Mouse (Mus musculus): ENCODE measurements at regions not wholly inside any gene's neighbourhood (a gene's known extent, or its start where the extent isn't known, plus 50 kb on each side); places are given as distances from the start of the nearest gene placed in this dataset.

- H3K9me3 ChIP-seq (ENCODE audit: low read length) = no peaks in the 10 kb centered on the region
- H3K9ac ChIP-seq = no peak overlapping the region
- ATAC-seq (no peak), DNase-seq (no peak)
- no peaks in the 10 kb centered on the region for H3K4me1 ChIP-seq (ENCODE audit: insufficient read depth)
- no peak overlapping the region for H3K4me2 ChIP-seq (ENCODE audit: low read depth)
- no peak for TF ChIP-seq CTCF (IDR thresholded peaks at IDR 0.05; ENCODE audit: low read depth)
- 83% methylated on average over 2 of the region's 2 CpGs for WGBS
- no peaks in the 10 kb centered on the region for H3K36me3 ChIP-seq (ENCODE audit: insufficient read depth)
- no peak overlapping the region for H3K4me3 ChIP-seq (ENCODE audit: low read depth, low read length)
- no peaks in the 10 kb centered on the region for H3K27me3 ChIP-seq (ENCODE audit: insufficient read depth, low read length)
- H3K27ac ChIP-seq (ENCODE audit: low read depth, low read length) = no peak overlapping the region
Measured at GRCm38 (mm10) chr3:39918601-39919000, 612.5 kb upstream of the Intu start.

DNA sequence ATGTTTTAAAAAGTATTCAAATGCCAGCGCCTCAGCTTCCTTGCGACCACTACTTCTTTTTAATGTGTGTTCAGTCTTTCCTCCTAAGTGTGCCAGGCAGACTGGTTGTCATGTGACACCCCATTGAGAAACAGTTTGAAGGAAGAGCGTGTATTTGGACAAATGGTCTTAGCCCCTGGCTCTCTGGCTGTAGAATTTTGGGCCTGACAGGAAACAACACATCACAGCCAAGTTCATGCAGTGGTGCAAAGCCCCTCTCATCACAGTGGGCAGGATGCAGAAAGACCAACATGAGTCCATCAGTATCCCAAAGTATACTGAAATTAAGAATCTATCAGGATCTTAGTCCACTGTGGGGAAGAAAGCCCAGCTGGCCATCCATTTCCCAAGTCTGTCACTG lies 605.6 kb upstream of the Intu start:
- H3K36me3 ChIP-seq (ENCODE audit: insufficient read depth) = no peaks in the 10 kb centered on the region
- H3K4me3 ChIP-seq (ENCODE audit: low read depth, low read length) = no peak overlapping the region

DNA sequence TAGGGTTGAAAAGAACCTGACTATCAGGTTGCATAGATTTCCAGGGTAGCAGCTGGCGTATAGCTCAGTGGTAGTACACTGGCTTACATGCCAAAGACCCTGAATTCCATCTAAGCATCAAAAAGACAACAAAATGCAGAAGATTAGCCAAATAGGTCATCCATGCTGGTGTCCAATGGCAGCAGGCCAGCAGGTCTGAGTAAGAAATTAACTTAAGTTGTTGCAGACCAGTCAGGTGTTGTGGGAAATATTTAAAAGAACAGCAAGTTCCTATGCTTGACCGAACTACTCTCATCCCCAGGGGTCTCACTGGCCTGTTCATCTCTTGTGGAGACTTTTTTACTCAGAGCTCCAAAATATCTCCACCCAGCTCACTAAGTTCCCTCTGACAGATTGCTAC lies 602.7 kb upstream of the Intu start:
- no peak overlapping the region for H3K27ac ChIP-seq (ENCODE audit: low read depth, low read length)
- H3K36me3 ChIP-seq (ENCODE audit: insufficient read depth) = no peaks in the 10 kb centered on the region

More for the DNA sequence above, 605.6 kb upstream of the Intu start:
- Histone ChIP-seq H3K27ac (ENCODE audit: low read depth, low read length) (no peak overlapping the region), H3K9ac (no peak overlapping the region), H3K9me3 (ENCODE audit: low read length) (no peaks in the 10 kb centered on the region), H3K27me3 (ENCODE audit: insufficient read depth, low read length) (no peaks in the 10 kb centered on the region), H3K4me2 (ENCODE audit: low read depth) (no peak overlapping the region), H3K4me1 (ENCODE audit: insufficient read depth) (no peaks in the 10 kb centered on the region)
- WGBS = 75% methylated on average over 3 of the region's 3 CpGs
- no peak for DNase-seq
- ATAC-seq = no peak
- no peak for TF ChIP-seq CTCF (IDR thresholded peaks at IDR 0.05; ENCODE audit: low read depth)

GRCm38 (mm10) chr3:39933372-39933771 lies 597.7 kb upstream of the Intu start:
- no peak overlapping the region for H3K27ac ChIP-seq (ENCODE audit: low read depth, low read length)
- WGBS = 92% methylated on average over 3 of the region's 3 CpGs
- no peak overlapping the region for H3K4me2 ChIP-seq (ENCODE audit: low read depth)
- no peaks in the 10 kb centered on the region for H3K36me3 ChIP-seq (ENCODE audit: insufficient read depth)
- H3K4me3 ChIP-seq (ENCODE audit: low read depth, low read length) = no peak overlapping the region
- no peak overlapping the region for H3K9ac ChIP-seq
- DNase-seq (no peak), ATAC-seq (no peak)
- no peaks in the 10 kb centered on the region for H3K9me3 ChIP-seq (ENCODE audit: low read length)
- no peaks in the 10 kb centered on the region for H3K27me3 ChIP-seq (ENCODE audit: insufficient read depth, low read length)
- no peak for TF ChIP-seq CTCF (IDR thresholded peaks at IDR 0.05; ENCODE audit: low read depth)
- H3K4me1 ChIP-seq (ENCODE audit: insufficient read depth) = no peaks in the 10 kb centered on the region

More for the DNA sequence above, 602.7 kb upstream of the Intu start:
- Histone ChIP-seq H3K4me3 (ENCODE audit: low read depth, low read length) (no peak overlapping the region), H3K9me3 (ENCODE audit: low read length) (no peaks in the 10 kb centered on the region), H3K4me1 (ENCODE audit: insufficient read depth) (no peaks in the 10 kb centered on the region), H3K9ac (no peak overlapping the region), H3K27me3 (ENCODE audit: insufficient read depth, low read length) (no peaks in the 10 kb centered on the region), H3K4me2 (ENCODE audit: low read depth) (no peak overlapping the region)
- TF ChIP-seq CTCF (IDR thresholded peaks at IDR 0.05; ENCODE audit: low read depth) = no peak
- ATAC-seq (no peak), DNase-seq (no peak)
- WGBS = 93% methylated on average over 2 of the region's 2 CpGs

- WGBS = 88% methylated on average over 3 of the region's 3 CpGs
- Histone ChIP-seq H3K27ac (ENCODE audit: low read depth, low read length) (no peak overlapping the region), H3K4me1 (ENCODE audit: insufficient read depth) (no peaks in the 10 kb centered on the region), H3K4me3 (ENCODE audit: low read depth, low read length) (no peak overlapping the region), H3K27me3 (ENCODE audit: insufficient read depth, low read length) (no peaks in the 10 kb centered on the region), H3K36me3 (ENCODE audit: insufficient read depth) (no peaks in the 10 kb centered on the region), H3K9me3 (ENCODE audit: low read length) (no peaks in the 10 kb centered on the region), H3K9ac (no peak overlapping the region), H3K4me2 (ENCODE audit: low read depth) (no peak overlapping the region)
- TF ChIP-seq CTCF (IDR thresholded peaks at IDR 0.05; ENCODE audit: low read depth) = no peak
- no peak for ATAC-seq
- DNase-seq = no peak
Measured at GRCm38 (mm10) chr3:39937719-39938278, 593.3 kb upstream of the Intu start.

DNA sequence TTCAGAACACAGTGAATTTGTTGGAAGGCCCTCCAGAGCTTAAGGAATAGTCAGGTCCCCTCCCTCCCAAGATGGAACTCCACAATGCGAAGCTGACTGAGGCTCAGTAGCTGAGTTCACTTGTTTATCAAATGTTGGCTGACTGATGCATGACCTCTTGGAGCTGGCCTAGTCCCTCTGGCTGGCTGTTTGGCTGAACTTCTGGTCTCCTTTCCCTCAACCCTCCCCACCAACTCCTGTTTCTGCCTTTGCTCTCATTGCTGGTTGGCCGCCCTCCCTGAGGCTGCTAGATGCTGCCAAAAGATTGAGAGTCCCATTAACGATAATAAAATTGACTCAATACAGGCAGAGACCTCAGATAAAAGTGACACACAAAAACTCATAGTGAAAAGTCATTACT lies 586.5 kb upstream of the Intu start:
- H3K4me3 ChIP-seq (ENCODE audit: low read depth, low read length) = no peak overlapping the region
- no peak for TF ChIP-seq CTCF (IDR thresholded peaks at IDR 0.05; ENCODE audit: low read depth)
- H3K9me3 ChIP-seq (ENCODE audit: low read length) = no peaks in the 10 kb centered on the region
- no peaks in the 10 kb centered on the region for H3K36me3 ChIP-seq (ENCODE audit: insufficient read depth)
- H3K4me1 ChIP-seq (ENCODE audit: insufficient read depth) = no peaks in the 10 kb centered on the region
- no peak overlapping the region for H3K4me2 ChIP-seq (ENCODE audit: low read depth)
- DNase-seq (no peak), ATAC-seq (no peak)
- H3K27me3 ChIP-seq (ENCODE audit: insufficient read depth, low read length) = no peaks in the 10 kb centered on the region
- H3K27ac ChIP-seq (ENCODE audit: low read depth, low read length) = no peak overlapping the region
- 81% methylated on average over 3 of the region's 3 CpGs for WGBS
- no peak overlapping the region for H3K9ac ChIP-seq

- Histone ChIP-seq H3K36me3 (ENCODE audit: insufficient read depth) (no peaks in the 10 kb centered on the region), H3K4me3 (ENCODE audit: low read depth, low read length) (no peak overlapping the region), H3K9me3 (ENCODE audit: low read length) (no peaks in the 10 kb centered on the region), H3K4me1 (ENCODE audit: insufficient read depth) (no peaks in the 10 kb centered on the region), H3K27me3 (ENCODE audit: insufficient read depth, low read length) (no peaks in the 10 kb centered on the region), H3K27ac (ENCODE audit: low read depth, low read length) (no peak overlapping the region), H3K9ac (no peak overlapping the region), H3K4me2 (ENCODE audit: low read depth) (no peak overlapping the region)
- no peak for DNase-seq
- no peak for TF ChIP-seq CTCF (IDR thresholded peaks at IDR 0.05; ENCODE audit: low read depth)
- no peak for ATAC-seq
- WGBS = 89% methylated on average over 2 of the region's 2 CpGs
Measured at GRCm38 (mm10) chr3:39952103-39952502, 579.0 kb upstream of the Intu start.

Data from forebrain, postnatal 0 days (tissue).